Mouse (Mus musculus): ENCODE measurements around the gene Olfr285. TPM values are rescaled to one million over a fixed set of nuclear protein-coding genes. Genes with fewer than 3 reads are reported as not detected.
A peak's percentile ranks its signal among the peaks of the same experiment; 100 is the strongest.

Olfr285 gene
- not detected for total RNA-seq (2021)
- long read RNA-seq, experiment 1 = 0 reads
- long read RNA-seq, experiment 2 = 0 reads

DNA sequence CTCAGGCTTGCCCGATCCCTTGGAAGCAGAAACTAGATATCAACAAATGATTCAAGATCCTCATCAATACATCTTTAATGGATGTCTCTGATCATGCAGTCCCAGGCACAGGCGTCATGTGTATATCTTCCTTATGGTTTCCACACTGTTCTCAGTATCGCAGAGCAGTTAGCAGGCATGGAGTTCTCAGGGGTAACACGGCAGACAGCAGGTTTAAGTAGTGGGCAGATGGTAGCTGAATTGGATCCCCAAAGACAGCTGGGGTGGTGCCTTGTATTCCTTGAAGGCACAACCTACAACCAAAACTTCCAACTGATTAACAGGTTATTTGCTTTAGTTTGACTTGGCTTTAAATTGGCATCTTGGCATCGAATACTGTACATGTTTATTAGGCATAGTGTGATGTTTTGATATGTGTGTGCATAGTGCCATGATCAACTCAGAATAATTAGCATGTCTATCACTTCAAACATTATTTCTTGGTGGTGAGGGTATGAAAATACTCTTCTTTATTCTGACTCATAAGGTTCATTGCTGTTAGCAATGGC is at the start of gene Olfr285:
Gene Olfr285 (minus strand): TSS at position 177 of the 548 bp plus-strand sequence.
- intact Hi-C loops (cut with DNase I) = no loop called here
- DNase-seq (ENCODE audit: low spot score in 2 of 2) = no peak

DNA sequence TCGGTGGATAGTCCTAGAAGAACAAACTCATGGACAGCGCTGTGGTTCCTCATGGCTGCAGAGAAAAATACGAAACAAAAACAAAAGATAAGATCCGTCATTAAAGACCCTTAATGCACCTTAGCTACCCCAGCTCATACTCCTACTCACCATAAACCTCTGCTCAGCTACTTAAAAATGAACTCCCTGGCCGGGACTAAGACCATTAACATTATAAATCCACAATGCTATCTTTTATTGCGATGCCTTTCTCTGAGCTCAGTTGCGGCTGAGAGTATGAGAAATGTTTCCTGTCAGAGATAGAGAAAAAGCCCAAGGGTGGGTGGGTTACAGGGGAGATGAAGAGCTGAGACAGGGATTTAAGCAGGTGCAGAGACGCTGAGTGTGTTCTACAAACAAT is 23.7 kb upstream of the Olfr285 start, which contains the start of gene Olfr284:
Gene Olfr284 (minus strand): TSS at position 101 of the 400 bp plus-strand sequence.
- intact Hi-C loops (cut with DNase I) = no loop called here
- no peak for DNase-seq (ENCODE audit: low spot score in 2 of 2)

DNA sequence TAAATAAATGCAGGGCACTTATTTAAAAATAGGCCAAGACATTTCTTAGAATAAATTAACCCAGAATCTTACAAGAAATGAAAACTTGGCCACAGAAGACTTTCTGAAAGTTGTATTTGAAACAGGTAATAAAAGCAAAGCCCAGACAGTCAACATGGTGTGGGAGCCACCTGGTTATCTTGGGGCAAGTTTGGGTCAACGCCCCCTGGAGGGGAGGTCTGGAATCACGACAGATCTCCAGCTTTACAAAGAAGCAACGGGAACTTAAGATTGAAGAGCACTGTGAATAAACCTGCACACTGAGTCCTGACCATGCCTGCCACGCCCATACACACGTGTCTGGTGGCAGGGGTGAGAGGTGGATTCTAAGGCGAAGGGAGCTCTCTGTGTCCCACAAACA is 1.4 kb downstream of the Olfr285 start:
- DNase-seq (ENCODE audit: low spot score in 2 of 2) = no peak
- intact Hi-C loops (cut with DNase I) = no loop called here

- intact Hi-C loops (cut with DNase I) = loop anchor here (10.0 kb wide), 1 partner anchor 111 kb away; no protein-coding TSS in a partner anchor
- DNase-seq (ENCODE audit: low spot score in 2 of 2) = peak; percentile 39 to 51
Observed at GRCm38 (mm10) chr15:98295628-98296551, 21.3 kb downstream of the Olfr285 start, which contains the start of gene Zfp641. Gene Zfp641, minus strand, starts transcription at chr15:98296161.

DNA sequence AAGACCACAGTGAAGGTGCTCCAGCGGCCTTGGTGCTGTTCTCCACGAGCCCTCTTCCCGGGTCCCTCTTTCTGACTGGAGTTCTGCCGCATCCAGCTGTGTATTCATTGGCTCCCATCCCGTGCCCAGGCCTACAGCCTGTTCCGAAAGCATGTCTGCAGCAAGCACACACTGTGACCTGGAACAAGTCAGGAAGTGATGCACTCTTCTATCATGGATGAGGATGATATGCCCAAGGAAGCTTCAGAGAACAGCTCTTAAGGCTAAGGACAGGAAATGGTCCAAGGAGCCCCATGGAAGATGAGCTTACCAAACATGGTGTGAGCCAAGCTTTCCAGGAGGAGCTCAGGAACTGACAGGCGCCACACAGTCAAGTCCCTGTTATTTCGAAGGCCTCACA is 23.5 kb downstream of the Olfr285 start:
- no peak for DNase-seq (ENCODE audit: low spot score in 2 of 2)
- intact Hi-C loops (cut with DNase I) = loop anchor here (10.0 kb wide), 1 partner anchor 109 kb away; no protein-coding TSS in a partner anchor

- DNase-seq (ENCODE audit: low spot score in 2 of 2) = no peak
- intact Hi-C loops (cut with DNase I) = no loop called here
Observed at GRCm38 (mm10) chr15:98288566-98288965, 28.6 kb downstream of the Olfr285 start.

GRCm38 (mm10) chr15:98286418-98286817 is 30.7 kb downstream of the Olfr285 start:
- intact Hi-C loops (cut with DNase I) = no loop called here
- no peak for DNase-seq (ENCODE audit: low spot score in 2 of 2)

Other genes starting within 250 kb of the Olfr285 start
- 100 to 1,000 TPM; 349 to 369 TPM for gene Pfkm, start 224.8 kb downstream of the Olfr285 start, total RNA-seq (2021)
- 10 to 100 TPM; 11.8 to 13.7 TPM for gene Senp1, start 223.6 kb downstream of the Olfr285 start, total RNA-seq (2021)
- gene Asb8, start 151.7 kb downstream of the Olfr285 start, total RNA-seq (2021) = 10 to 100 TPM; 43.4 to 45.4 TPM
- gene Ccdc184, start 150.2 kb downstream of the Olfr285 start, total RNA-seq (2021) = 10 to 100 TPM; 28.3 TPM
- not detected for gene Olfr288, start 121.8 kb downstream of the Olfr285 start, total RNA-seq (2021)
- gene Gm44579, start 96.4 kb downstream of the Olfr285 start, total RNA-seq (2021) = not detected
- gene Olfr287, start 96.3 kb downstream of the Olfr285 start, total RNA-seq (2021) = 1 to 10 TPM; 1.8 to 2.4 TPM
- gene Olfr286, start 82.9 kb downstream of the Olfr285 start, total RNA-seq (2021) = not detected
- gene H1fnt, start 60.1 kb downstream of the Olfr285 start, total RNA-seq (2021) = not detected
- 1 to 10 TPM; 6.9 to 7.0 TPM for gene Zfp641, start 21.2 kb downstream of the Olfr285 start, total RNA-seq (2021)
- not detected for gene Olfr284, start 23.6 kb upstream of the Olfr285 start, total RNA-seq (2021)
- not detected for gene Olfr283, start 63.6 kb upstream of the Olfr285 start, total RNA-seq (2021)
- not detected for gene Olfr282, start 113.9 kb upstream of the Olfr285 start, total RNA-seq (2021)
- not detected for gene Olfr281, start 135.2 kb upstream of the Olfr285 start, total RNA-seq (2021)
- gene OR5BS1P, start 152.5 kb upstream of the Olfr285 start, total RNA-seq (2021) = not detected
- gene Lalba, start 165.4 kb upstream of the Olfr285 start, total RNA-seq (2021) = not detected
- under 1 TPM in 1 of 2 experiments, not detected in 1; 0.11 TPM for gene Olfr279, start 175.0 kb upstream of the Olfr285 start, total RNA-seq (2021)
- 10 to 100 TPM; 59.5 to 61.0 TPM for gene Kansl2, start 216.9 kb upstream of the Olfr285 start, total RNA-seq (2021)

All from left cerebral cortex, postnatal 14 days (tissue).